Comparison of ENCODE assay signal across 27 mouse cellular contexts in the genomic region with DNA sequence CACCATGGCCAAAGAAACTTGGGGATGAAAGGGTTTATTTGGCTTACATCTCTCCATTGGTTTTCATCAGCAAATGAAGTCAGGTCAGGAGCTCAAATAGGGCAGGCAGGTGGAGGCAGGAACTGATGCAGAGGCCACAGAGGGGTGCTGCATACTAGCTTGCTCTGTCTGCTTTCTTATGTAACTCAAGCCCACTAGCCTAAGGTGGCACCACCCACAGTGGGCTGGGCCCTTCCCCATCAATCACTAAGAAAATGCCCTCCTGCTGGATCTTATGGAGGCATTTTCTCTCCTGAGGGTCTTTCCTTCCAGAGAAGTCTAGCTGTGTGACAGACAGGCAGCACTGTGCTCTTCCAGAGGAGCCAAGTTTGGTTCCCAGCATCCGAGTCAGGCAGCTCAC. TPM values are rescaled to one million over a fixed set of nuclear protein-coding genes. Genes with fewer than 3 reads are reported as not detected.
DNase-seq lines count a peak whose midpoint lies in the region; ATAC-seq and TF ChIP-seq lines count a peak whose summit lies in the region.
"Had no signal": no experiment of that assay in that cellular context is flagged by ENCODE, and none has a peak within 500 bp of the region (broad histone marks: within the 10 kb centered on the region; RNA-seq: fewer than 3 reads in every experiment).

No protein-coding gene starts in this region.

- ATAC-seq in kidney, embryonic 16.5 days (ENCODE audit: low FRiP score, low TSS enrichment): peak; percentile 12; the same call in 1 of the 2 replicates
- ATAC-seq in megakaryocyte-erythroid progenitor cell, adult 5-6 weeks (replicated peaks; ENCODE audit: low FRiP score, low TSS enrichment, poor library complexity, severe bottlenecking): no peak
- no peak for ATAC-seq in forebrain, embryonic 15.5 days (replicated peaks)
- ATAC-seq: forebrain, embryonic 14.5 days; forebrain, postnatal 0 days; Patski had no signal

- no peak for TF ChIP-seq CTCF in ES-Bruce4 (IDR thresholded peaks at IDR 0.05; ENCODE audit: low read depth, low read length)

- TF ChIP-seq POLR2A in ES-Bruce4 (IDR thresholded peaks at IDR 0.05; ENCODE audit: insufficient read depth, low read length): no peak

- no peaks in the 10 kb centered on the region for H3K9me3 ChIP-seq in kidney, embryonic 16.5 days (ENCODE audit: low read length)
- H3K9me3 ChIP-seq in ES-Bruce4 (replicated peaks; ENCODE audit: control insufficient read depth, insufficient read depth, low read length, poor library complexity, severe bottlenecking): no peaks in the 10 kb centered on the region
- H3K9me3 ChIP-seq in forebrain, embryonic 15.5 days: no peaks in the 10 kb centered on the region
- H3K9me3 ChIP-seq: embryonic facial prominence, embryonic 13.5 days; embryonic facial prominence, embryonic 15.5 days; forebrain, embryonic 10.5 days; forebrain, embryonic 12.5 days; G1E had no signal

- WGBS in kidney, embryonic 16.5 days: 83% methylated on average over 1 of the region's 1 CpGs
- 62% methylated on average over 1 of the region's 1 CpGs for WGBS in forebrain, embryonic 15.5 days

- H3K36me3 ChIP-seq in kidney, embryonic 16.5 days (ENCODE audit: insufficient read depth, low read length): no peaks in the 10 kb centered on the region
- no peaks in the 10 kb centered on the region for H3K36me3 ChIP-seq in ES-Bruce4 (ENCODE audit: control insufficient read depth, insufficient read depth, low read length, poor library complexity, severe bottlenecking)
- no peaks in the 10 kb centered on the region for H3K36me3 ChIP-seq in forebrain, embryonic 15.5 days

- H3K4me3 ChIP-seq in kidney, embryonic 16.5 days (ENCODE audit: low read length): no peak overlapping the region
- H3K4me3 ChIP-seq in ES-Bruce4 (ENCODE audit: low read depth, low read length): no peak overlapping the region
- H3K4me3 ChIP-seq in forebrain, embryonic 15.5 days: no peak overlapping the region
- H3K4me3 ChIP-seq: embryonic facial prominence, embryonic 13.5 days; embryonic facial prominence, embryonic 15.5 days; erythroblast, embryonic 14.5 days; forebrain, embryonic 10.5 days; forebrain, embryonic 12.5 days had no signal

- TF ChIP-seq EP300 in ES-Bruce4 (IDR thresholded peaks at IDR 0.05; ENCODE audit: insufficient read depth, low read depth, low read length): peak; percentile 69; the same call in 1 of the 2 replicates

- H3K27ac ChIP-seq in kidney, embryonic 16.5 days (ENCODE audit: low read length): no peak overlapping the region
- H3K27ac ChIP-seq in ES-Bruce4 (ENCODE audit: insufficient read depth, low read length): peak overlapping the region; percentile 83
- H3K27ac ChIP-seq in forebrain, embryonic 15.5 days (replicated peaks): no peak overlapping the region
- H3K27ac ChIP-seq: embryonic facial prominence, embryonic 13.5 days; embryonic facial prominence, embryonic 15.5 days; forebrain, embryonic 10.5 days; forebrain, embryonic 12.5 days had no signal

- H3K4me1 ChIP-seq in kidney, embryonic 16.5 days (ENCODE audit: insufficient read depth, low read length): no peaks in the 10 kb centered on the region
- peaks cover 4% of the 10 kb centered on the region for H3K4me1 ChIP-seq in ES-Bruce4 (ENCODE audit: control insufficient read depth, insufficient read depth, low read length)
- no peaks in the 10 kb centered on the region for H3K4me1 ChIP-seq in forebrain, embryonic 15.5 days
- H3K4me1 ChIP-seq: embryonic facial prominence, embryonic 13.5 days; embryonic facial prominence, embryonic 15.5 days; forebrain, embryonic 10.5 days; forebrain, embryonic 12.5 days had no signal

- H3K27me3 ChIP-seq in kidney, embryonic 16.5 days (ENCODE audit: insufficient read depth, low read length): no peaks in the 10 kb centered on the region
- no peaks in the 10 kb centered on the region for H3K27me3 ChIP-seq in ES-Bruce4 (ENCODE audit: control insufficient read depth, insufficient read depth, low read length, poor library complexity, severe bottlenecking)
- H3K27me3 ChIP-seq in forebrain, embryonic 15.5 days: no peaks in the 10 kb centered on the region
- H3K27me3 ChIP-seq: embryonic facial prominence, embryonic 13.5 days; embryonic facial prominence, embryonic 15.5 days; forebrain, embryonic 12.5 days; Patski had no signal

- H3K4me2 ChIP-seq in kidney, embryonic 16.5 days (replicated peaks; ENCODE audit: low read depth, low read length): no peak overlapping the region
- H3K4me2 ChIP-seq in forebrain, embryonic 15.5 days (replicated peaks): no peak overlapping the region
- H3K4me2 ChIP-seq: embryonic facial prominence, embryonic 13.5 days; embryonic facial prominence, embryonic 15.5 days; forebrain, embryonic 12.5 days had no signal

- H3K9ac ChIP-seq in kidney, embryonic 16.5 days (replicated peaks; ENCODE audit: low read length): no peak overlapping the region
- no peak overlapping the region for H3K9ac ChIP-seq in ES-Bruce4 (ENCODE audit: low read depth, poor library complexity, severe bottlenecking)
- no peak overlapping the region for H3K9ac ChIP-seq in forebrain, embryonic 15.5 days (replicated peaks)
- H3K9ac ChIP-seq: embryonic facial prominence, embryonic 13.5 days; embryonic facial prominence, embryonic 15.5 days; forebrain, embryonic 12.5 days; forebrain, postnatal 0 days had no signal

- DNase-seq in kidney, postnatal 36 days: no peak
- DNase-seq in ES-CJ7 (ENCODE audit: low read depth, low spot score): peak; percentile 89
- peak; percentile 95 for DNase-seq in R1 (ENCODE audit: low read depth, low spot score)
- DNase-seq in right cerebral cortex, postnatal 36 days (ENCODE audit: low spot score in 2 of 2): no peak
- DNase-seq: adrenal gland, adult 2 months; adrenal gland, postnatal 10 days; adrenal gland, postnatal 25 days; cerebellum, adult 11 months; cerebellum, adult 18-20 months; cerebellum, adult 8-10 months; cerebellum, adult 9-11 months; cerebellum, postnatal 14 days; cerebellum, postnatal 36 days; embryo, embryonic 11 days; forebrain, postnatal 0 days had no signal

RNA-seq across cellular contexts. Expression of gene Tmem38b, which starts 27.5 kb away (rescaled TPM):
- polyA plus RNA-seq in kidney, embryonic 16.5 days (2015; fragmentation: Nextera tagmentation; extraction: Ambion mirVana): 7.4 and 9.1 TPM in 2 replicates
- polyA plus RNA-seq in ES-Bruce4 (2011; ENCODE audit: insufficient read depth, insufficient read length, low read depth, missing spikeins): 24.7 and 29.4 TPM in 2 replicates
- total RNA-seq in megakaryocyte-erythroid progenitor cell, adult 5-6 weeks (2014; fragmentation: Nextera tagmentation): 2.3 and 3.4 TPM in 2 replicates
- 2.1 and 2.3 TPM in 2 replicates for total RNA-seq in megakaryocyte-erythroid progenitor cell, adult 5-6 weeks (2017)
- polyA plus RNA-seq in forebrain, embryonic 15.5 days (2015; fragmentation: Nextera tagmentation; extraction: Ambion mirVana): 5.6 and 6.7 TPM in 2 replicates

Comparison
In these comparisons a context has a peak if more than half of its experiments do, and no peak if none do; other contexts are left out.
1. DNase-seq: peak in ES-CJ7 (single experiment) and R1 (single experiment); none in kidney, postnatal 36 days (0 of 2) and right cerebral cortex, postnatal 36 days (0 of 2).